Mouse (Mus musculus): ENCODE results near the gene Smim10l1. TPM values are rescaled to one million over a fixed set of nuclear protein-coding genes. Genes with fewer than 3 reads are reported as not detected.
A peak's percentile ranks its signal among the peaks of the same experiment; 100 is the strongest.

Gene Smim10l1
- total RNA-seq (2012; rRNA removed), result 10.2 and 10.4 TPM in 2 replicates

- Histone ChIP-seq H3K9ac (ENCODE audit: insufficient read depth, low read depth, low read length, poor library complexity, severe bottlenecking) (peak within 1 kb of the TSS; percentile 99), H3K36me3 (ENCODE audit: control insufficient read depth, insufficient read depth, low read length, poor library complexity, severe bottlenecking) (no peaks in the 10 kb centered on the region), H3K4me3 (ENCODE audit: insufficient read depth in 1 of 2, low read depth in 1 of 2, low read length in 2 of 2, poor library complexity in 1 of 2, severe bottlenecking in 1 of 2) (peak within 1 kb of the TSS; percentile 77 to 88), H3K4me1 (ENCODE audit: control insufficient read depth in 2 of 2, insufficient read depth in 2 of 2, low read length in 2 of 2, poor library complexity in 1 of 2) (no peaks in the 10 kb centered on the region), H3K9me3 (ENCODE audit: control insufficient read depth, insufficient read depth, low read depth, low read length) (no peaks in the 10 kb centered on the region), H3K27ac (ENCODE audit: insufficient read depth, low read depth, low read length, poor library complexity, severe bottlenecking) (peak within 1 kb of the TSS; percentile 91)
- DNase-seq (ENCODE audit: low read depth, low spot score), result no peak
- in situ Hi-C loops (cut with MboI; ENCODE audit: low sequenced_read_pairs in 2 of 2, unreplicated experiment in 2 of 2), result no loop called here
- TF ChIP-seq CHD2 (IDR thresholded peaks at IDR 0.05; ENCODE audit: low read depth, low read length) (no peak), ZC3H11A (IDR thresholded peaks at IDR 0.05; ENCODE audit: borderline replicate concordance, low read depth, low read length) (no peak), HCFC1 (IDR thresholded peaks at IDR 0.05; ENCODE audit: borderline replicate concordance, insufficient read depth, low read length) (no peak), MAFK (IDR thresholded peaks at IDR 0.05; ENCODE audit: insufficient read depth, low read depth, low read length) (no peak), ZNF384 (IDR thresholded peaks at IDR 0.05; ENCODE audit: low read depth, low read length) (0 out of 2 replicates have a peak, but pooled peaks have one; percentile 33)
These were observed at the start of gene Smim10l1 for GRCm38 (mm10) chr6:133104609-133104921. Gene Smim10l1 (plus strand): TSS chr6:133104909.

GRCm38 (mm10) chr6:133055716-133056115, 49.0 kb upstream of the Smim10l1 start, which contains the start of gene Tas2r140:
Gene Tas2r140 (minus strand): TSS chr6:133055816.
- Histone ChIP-seq H3K9ac (ENCODE audit: insufficient read depth, low read depth, low read length, poor library complexity, severe bottlenecking) (no peak within 1 kb of the TSS), H3K27ac (ENCODE audit: insufficient read depth, low read depth, low read length, poor library complexity, severe bottlenecking) (no peak within 1 kb of the TSS), H3K4me1 (ENCODE audit: control insufficient read depth in 2 of 2, insufficient read depth in 2 of 2, low read length in 2 of 2, poor library complexity in 1 of 2) (no peaks in the 10 kb centered on the region), H3K4me3 (ENCODE audit: insufficient read depth in 1 of 2, low read depth in 1 of 2, low read length in 2 of 2, poor library complexity in 1 of 2, severe bottlenecking in 1 of 2) (no peak within 1 kb of the TSS), H3K36me3 (ENCODE audit: control insufficient read depth, insufficient read depth, low read length, poor library complexity, severe bottlenecking) (no peaks in the 10 kb centered on the region), H3K9me3 (ENCODE audit: control insufficient read depth, insufficient read depth, low read depth, low read length) (no peaks in the 10 kb centered on the region)
- no peak for DNase-seq (ENCODE audit: low read depth, low spot score)
- TF ChIP-seq CHD2 (IDR thresholded peaks at IDR 0.05; ENCODE audit: low read depth, low read length) (no peak), ZNF384 (IDR thresholded peaks at IDR 0.05; ENCODE audit: low read depth, low read length) (no peak), ZC3H11A (IDR thresholded peaks at IDR 0.05; ENCODE audit: borderline replicate concordance, low read depth, low read length) (no peak), MAFK (IDR thresholded peaks at IDR 0.05; ENCODE audit: insufficient read depth, low read depth, low read length) (no peak), HCFC1 (IDR thresholded peaks at IDR 0.05; ENCODE audit: borderline replicate concordance, insufficient read depth, low read length) (no peak)
- in situ Hi-C loops (cut with MboI; ENCODE audit: low sequenced_read_pairs in 2 of 2, unreplicated experiment in 2 of 2), result no loop called here

DNA sequence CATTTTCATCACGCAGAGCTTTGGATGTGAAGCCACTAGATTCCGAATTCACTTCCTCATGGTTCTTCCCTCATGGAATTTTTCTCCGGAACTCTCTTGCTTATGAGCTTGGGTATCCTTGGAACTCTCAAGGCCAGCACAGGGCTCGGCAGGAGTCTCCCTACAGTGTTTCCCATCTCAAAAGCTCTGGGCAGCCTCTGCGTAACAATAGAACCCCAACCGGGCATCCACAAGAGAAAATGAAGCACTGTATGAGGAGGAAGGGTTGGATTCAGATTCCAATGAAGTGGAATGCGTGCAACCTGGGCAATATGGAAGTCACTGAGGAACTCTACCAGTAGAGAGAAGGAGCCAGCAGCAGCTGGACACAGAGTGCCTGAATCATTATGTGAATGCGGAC, 12.5 kb upstream of the Smim10l1 start:
- Histone ChIP-seq H3K9ac (ENCODE audit: insufficient read depth, low read depth, low read length, poor library complexity, severe bottlenecking) (no peak overlapping the region), H3K27ac (ENCODE audit: insufficient read depth, low read depth, low read length, poor library complexity, severe bottlenecking) (no peak overlapping the region), H3K9me3 (ENCODE audit: control insufficient read depth, insufficient read depth, low read depth, low read length) (no peaks in the 10 kb centered on the region), H3K4me3 (ENCODE audit: insufficient read depth in 1 of 2, low read depth in 1 of 2, low read length in 2 of 2, poor library complexity in 1 of 2, severe bottlenecking in 1 of 2) (no peak overlapping the region), H3K4me1 (ENCODE audit: control insufficient read depth in 2 of 2, insufficient read depth in 2 of 2, low read length in 2 of 2, poor library complexity in 1 of 2) (peaks cover 2 to 9% of the 10 kb centered on the region in 2 experiments; a peak in 3 of 4 replicates), H3K36me3 (ENCODE audit: control insufficient read depth, insufficient read depth, low read length, poor library complexity, severe bottlenecking) (no peaks in the 10 kb centered on the region)
- in situ Hi-C loops (cut with MboI; ENCODE audit: low sequenced_read_pairs in 2 of 2, unreplicated experiment in 2 of 2), result no loop called here
- TF ChIP-seq CHD2 (IDR thresholded peaks at IDR 0.05; ENCODE audit: low read depth, low read length), result no peak
- no peak for TF ChIP-seq ZNF384 (IDR thresholded peaks at IDR 0.05; ENCODE audit: low read depth, low read length)
- no peak for TF ChIP-seq MAFK (IDR thresholded peaks at IDR 0.05; ENCODE audit: insufficient read depth, low read depth, low read length)
- no peak for TF ChIP-seq HCFC1 (IDR thresholded peaks at IDR 0.05; ENCODE audit: borderline replicate concordance, insufficient read depth, low read length)
- TF ChIP-seq ZC3H11A (IDR thresholded peaks at IDR 0.05; ENCODE audit: borderline replicate concordance, low read depth, low read length), result no peak
- DNase-seq (ENCODE audit: low read depth, low spot score), result no peak

- in situ Hi-C loops (cut with MboI; ENCODE audit: low sequenced_read_pairs in 2 of 2, unreplicated experiment in 2 of 2), result no loop called here
- Histone ChIP-seq H3K9me3 (ENCODE audit: control insufficient read depth, insufficient read depth, low read depth, low read length) (no peaks in the 10 kb centered on the region), H3K9ac (ENCODE audit: insufficient read depth, low read depth, low read length, poor library complexity, severe bottlenecking) (no peak overlapping the region), H3K4me1 (ENCODE audit: control insufficient read depth in 2 of 2, insufficient read depth in 2 of 2, low read length in 2 of 2, poor library complexity in 1 of 2) (no peaks in the 10 kb centered on the region), H3K36me3 (ENCODE audit: control insufficient read depth, insufficient read depth, low read length, poor library complexity, severe bottlenecking) (no peaks in the 10 kb centered on the region), H3K27ac (ENCODE audit: insufficient read depth, low read depth, low read length, poor library complexity, severe bottlenecking) (no peak overlapping the region), H3K4me3 (ENCODE audit: insufficient read depth in 1 of 2, low read depth in 1 of 2, low read length in 2 of 2, poor library complexity in 1 of 2, severe bottlenecking in 1 of 2) (no peak overlapping the region)
- no peak for DNase-seq (ENCODE audit: low read depth, low spot score)
- TF ChIP-seq ZC3H11A (IDR thresholded peaks at IDR 0.05; ENCODE audit: borderline replicate concordance, low read depth, low read length), result no peak
- no peak for TF ChIP-seq CHD2 (IDR thresholded peaks at IDR 0.05; ENCODE audit: low read depth, low read length)
- no peak for TF ChIP-seq MAFK (IDR thresholded peaks at IDR 0.05; ENCODE audit: insufficient read depth, low read depth, low read length)
- TF ChIP-seq ZNF384 (IDR thresholded peaks at IDR 0.05; ENCODE audit: low read depth, low read length), result no peak
- TF ChIP-seq HCFC1 (IDR thresholded peaks at IDR 0.05; ENCODE audit: borderline replicate concordance, insufficient read depth, low read length), result no peak
These were observed 2.3 kb upstream of the Smim10l1 start for GRCm38 (mm10) chr6:133102430-133102829.

Data from ES-E14 (cell line).